Mouse (Mus musculus) spleen, adult 2 months (tissue): Measurements from ENCODE around the gene Rhou.

Source experiments
- CTCF ChIP-seq: fragments of 200-500 bp; IDR thresholded peaks from 2 replicates; pipeline ENCODE4 v1.5.1; 2011; ENCODE audit warnings: mild to moderate bottlenecking, inconsistent platforms; ENCODE audit not compliant: insufficient read depth, insufficient read length, insufficient replicate concordance; ENCODE audit errors: extremely low read depth
- POLR2A ChIP-seq: fragments of 200-500 bp; IDR thresholded peaks from 2 replicates; pipeline ENCODE4 v1.6.1; 2011; ENCODE audit warnings: low read depth, low read length, inconsistent platforms

DNA sequence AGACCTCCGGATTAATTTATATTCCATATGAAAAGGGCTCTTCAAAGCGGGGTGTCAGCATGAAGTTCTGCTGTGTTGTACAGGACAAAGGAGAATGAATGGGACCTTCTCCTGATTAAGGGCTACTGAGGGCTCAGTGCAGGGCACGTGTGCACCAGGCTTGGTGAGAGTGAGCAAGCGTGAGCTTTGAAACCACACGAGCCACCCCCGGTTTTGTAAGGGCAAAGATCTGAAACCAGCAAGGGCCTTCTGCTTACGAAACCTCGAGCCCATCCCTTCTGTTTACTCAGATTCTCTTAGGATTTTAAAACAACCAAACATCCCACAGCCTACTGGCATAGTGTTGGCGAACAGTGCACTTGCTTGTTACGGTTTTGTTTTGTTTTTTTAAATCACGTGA is 7.8 kb downstream of the Rhou start:
- no peak for TF ChIP-seq CTCF
- no peak for TF ChIP-seq POLR2A
